Mouse (Mus musculus) heart, embryonic 16.5 days (tissue): Measurements from ENCODE around the gene Olfr54. TPM values are rescaled to one million over a fixed set of nuclear protein-coding genes. Genes with fewer than 3 reads are reported as not detected.
A peak's percentile ranks its signal among the peaks of the same experiment; 100 is the strongest.

Experiments used
- ATAC-seq: fragments of 200-750 bp; cut with Nextera tagmentation; replicated peaks from 2 replicates; pipeline ENCODE4 v1.8.0; 2017; ENCODE audit warnings: moderate number of reproducible peaks; ENCODE audit not compliant: insufficient read depth, low FRiP score; ENCODE audit errors: extremely low read depth
- H3K27ac ChIP-seq: fragments of 300-500 bp; sonication (generic); 2 replicates; pipeline ENCODE4 v1.5.1; 2014; ENCODE audit warnings: mild to moderate bottlenecking, low read length, control low read depth, moderate library complexity
- H3K27me3 ChIP-seq: fragments of 300-500 bp; sonication (generic); 2 replicates; pipeline ENCODE4 v1.6.1; 2014; ENCODE audit warnings: low read length, mixed read lengths; ENCODE audit not compliant: control insufficient read depth, insufficient read depth
- H3K36me3 ChIP-seq: fragments of 300-500 bp; sonication (generic); 2 replicates; pipeline ENCODE4 v1.6.1; 2014; ENCODE audit not compliant: control insufficient read depth, insufficient read depth
- H3K4me1 ChIP-seq: fragments of 300-500 bp; sonication (generic); 2 replicates; pipeline ENCODE4 v1.6.1; 2014; ENCODE audit warnings: low read length, mixed read lengths; ENCODE audit not compliant: control insufficient read depth, insufficient read depth
- H3K4me2 ChIP-seq: fragments of 300-500 bp; sonication (generic); 2 replicates; pipeline ENCODE4 v1.6.1; 2014; ENCODE audit warnings: low read depth, mild to moderate bottlenecking, control low read depth, low read length
- H3K4me3 ChIP-seq: fragments of 300-500 bp; sonication (generic); 2 replicates; pipeline ENCODE4 v1.5.1; 2014; ENCODE audit warnings: mild to moderate bottlenecking, control low read depth, low read length
- H3K9ac ChIP-seq: fragments of 300-500 bp; sonication (generic); 2 replicates; pipeline ENCODE4 v1.6.1; 2014; ENCODE audit warnings: low read length, control low read depth
- H3K9me3 ChIP-seq: fragments of 300-500 bp; sonication (generic); replicated peaks from 2 replicates; pipeline ENCODE4 v1.6.1; 2016; ENCODE audit warnings: low read length; ENCODE audit not compliant: control insufficient read depth
- WGBS: fragments of 180-500 bp; shearing (Covaris S2); extraction: QIAGEN DNeasy Blood & Tissue Kit; methylation state at CpG from one replicate; pipeline ENCODE4 v1.1.7; 2014; 5-methylcytosine and 5-hydroxymethylcytosine counted together
- polyA plus RNA-seq: library from polyadenylated mRNA; unstranded; fragments of >200 nt; fragmentation: Nextera tagmentation; extraction: Ambion mirVana; gene quantifications from 2 replicates; pipeline ENCODE4 v1.2.1, GENCODE M21; 2015

The Olfr54 gene
- polyA plus RNA-seq, 1 experiment from 2014 or later: not detected

DNA sequence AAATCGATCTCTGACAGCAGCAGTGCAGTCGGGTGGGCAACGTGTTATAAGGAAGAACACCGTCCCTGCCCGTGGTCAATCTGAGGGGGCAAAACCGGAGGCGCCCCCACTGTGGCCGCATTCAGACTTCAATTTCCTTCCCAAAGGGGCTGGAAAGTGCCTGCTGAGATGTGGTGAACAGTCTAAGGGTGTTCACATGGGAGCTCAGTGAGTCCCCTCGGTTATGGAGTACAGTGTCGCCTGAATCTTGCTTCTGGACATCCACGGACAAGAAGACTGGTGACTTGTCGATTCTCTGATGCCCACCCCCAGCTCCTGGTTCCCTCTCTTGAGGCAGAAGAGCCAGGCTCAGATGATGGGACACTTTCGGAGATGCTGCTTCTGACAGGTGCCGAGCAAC lies 45.6 kb downstream of the Olfr54 start:
- Histone ChIP-seq H3K4me3 (peak overlapping the region; percentile 91), H3K27ac (no peak overlapping the region), H3K9me3 (no peaks in the 10 kb centered on the region), H3K9ac (peak overlapping the region; percentile 91), H3K4me2 (peak overlapping the region; percentile 89), H3K36me3 (no peaks in the 10 kb centered on the region), H3K27me3 (no peaks in the 10 kb centered on the region; the same call in 1 of the 2 replicates), H3K4me1 (peaks cover 7% of the 10 kb centered on the region)
- ATAC-seq: no peak
- WGBS: 12% methylated on average over 14 of the region's 14 CpGs

DNA sequence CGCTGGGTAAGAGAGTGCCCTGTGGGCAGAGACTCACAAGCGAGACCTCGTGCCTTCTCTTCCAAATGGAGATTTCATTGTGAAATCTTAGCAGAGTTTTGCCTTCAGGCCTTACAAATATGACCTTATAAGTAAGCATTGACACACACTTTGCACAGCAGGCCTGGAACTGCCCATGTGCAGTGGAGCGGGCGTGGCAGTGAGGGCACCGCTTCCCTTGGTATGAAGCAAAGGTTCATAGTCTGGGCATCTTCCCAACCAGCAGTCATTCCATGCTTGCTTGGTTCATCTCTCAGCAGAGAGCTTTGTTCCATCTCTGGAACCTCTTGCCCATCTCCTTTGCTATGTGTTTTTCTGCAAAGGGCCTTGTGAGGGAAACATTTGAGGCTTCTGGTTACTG lies 46.9 kb downstream of the Olfr54 start:
- Histone ChIP-seq H3K4me1 (peaks cover 7% of the 10 kb centered on the region), H3K36me3 (0 out of 2 replicates have a peak, but pooled peaks cover 2% of the 10 kb centered on the region), H3K9me3 (no peaks in the 10 kb centered on the region), H3K27ac (no peak overlapping the region), H3K4me3 (no peak overlapping the region), H3K9ac (no peak overlapping the region), H3K4me2 (no peak overlapping the region), H3K27me3 (no peaks in the 10 kb centered on the region; the same call in 1 of the 2 replicates)
- ATAC-seq: no peak
- 97% methylated on average over 6 of the region's 6 CpGs for WGBS

GRCm38 (mm10) chr11:51063276-51063675 lies 49.2 kb downstream of the Olfr54 start:
- Histone ChIP-seq H3K4me2 (no peak overlapping the region), H3K9ac (no peak overlapping the region), H3K4me3 (no peak overlapping the region), H3K4me1 (peaks cover 7% of the 10 kb centered on the region), H3K27ac (no peak overlapping the region), H3K36me3 (peaks cover 13% of the 10 kb centered on the region), H3K27me3 (no peaks in the 10 kb centered on the region), H3K9me3 (no peaks in the 10 kb centered on the region)
- ATAC-seq: no peak
- WGBS: 77% methylated on average over 7 of the region's 7 CpGs

GRCm38 (mm10) chr11:51063841-51064240 lies 49.8 kb downstream of the Olfr54 start:
- no peak overlapping the region for H3K9ac ChIP-seq
- no peaks in the 10 kb centered on the region for H3K9me3 ChIP-seq
- ATAC-seq: no peak
- H3K27ac ChIP-seq: no peak overlapping the region
- WGBS: 94% methylated on average over 8 of the region's 8 CpGs
- H3K27me3 ChIP-seq: no peaks in the 10 kb centered on the region
- peaks cover 18% of the 10 kb centered on the region for H3K36me3 ChIP-seq
- no peak overlapping the region for H3K4me3 ChIP-seq
- H3K4me1 ChIP-seq: peaks cover 7% of the 10 kb centered on the region
- no peak overlapping the region for H3K4me2 ChIP-seq

Other genes with a start within 250 kb of the Olfr54 start
- gene Zfp354c, start 186.5 kb upstream of the Olfr54 start, polyA plus RNA-seq: 9.6 and 11.4 TPM in 2 replicates
- 0.35 and 0.72 TPM in 2 replicates for gene Zfp879, start 172.7 kb upstream of the Olfr54 start, polyA plus RNA-seq
- gene Grm6, start 163.6 kb upstream of the Olfr54 start, polyA plus RNA-seq: not detected in 2 replicates
- 2.4 and 2.5 TPM in 2 replicates for gene Zfp454, start 126.6 kb upstream of the Olfr54 start, polyA plus RNA-seq
- 5.9 and 6.9 TPM in 2 replicates for gene Zfp2, start 98.1 kb upstream of the Olfr54 start, polyA plus RNA-seq
- gene Zfp354b, start 82.6 kb upstream of the Olfr54 start, polyA plus RNA-seq: 0.81 and 1.1 TPM in 2 replicates
- not detected in 2 replicates for gene 4933414I15Rik, start 70.5 kb upstream of the Olfr54 start, polyA plus RNA-seq
- gene Prop1, start 60.5 kb upstream of the Olfr54 start, polyA plus RNA-seq: not detected in 2 replicates
- not detected in 2 replicates for gene Olfr1378, start 47.7 kb upstream of the Olfr54 start, polyA plus RNA-seq
- gene Olfr1377, start 32.3 kb upstream of the Olfr54 start, polyA plus RNA-seq: not detected in 2 replicates
- not detected in 2 replicates for gene Olfr51, start 10.6 kb upstream of the Olfr54 start, polyA plus RNA-seq
- gene Olfr1375, start 33.9 kb downstream of the Olfr54 start, polyA plus RNA-seq: not detected in 2 replicates
- 5.4 and 5.7 TPM in 2 replicates for gene Zfp354a, start 45.0 kb downstream of the Olfr54 start, polyA plus RNA-seq
- not detected in 2 replicates for gene Gm12569, start 206.2 kb downstream of the Olfr54 start, polyA plus RNA-seq
- 73.6 and 82.3 TPM in 2 replicates for gene Clk4, start 247.5 kb downstream of the Olfr54 start, polyA plus RNA-seq
- gene BC049762, start 248.8 kb downstream of the Olfr54 start, polyA plus RNA-seq: 0.21 and 0.35 TPM in 2 replicates